Mouse (Mus musculus) CH12.LX (cell line): Measurements from ENCODE around the gene Tmem123. TPM values are rescaled to one million over a fixed set of nuclear protein-coding genes. Genes with fewer than 3 reads are reported as not detected.

ENCODE experiments used
- DNase-seq: peaks from one replicate; pipeline ENCODE4 v3.0.0-alpha.2; 2013; ENCODE audit errors: extremely low read depth
- H3K27ac ChIP-seq: 2 replicates; pipeline ENCODE4 v1.5.1; 2012; ENCODE audit warnings: low read depth, mild to moderate bottlenecking, control low read depth, moderate library complexity; ENCODE audit not compliant: insufficient read depth
- H3K27me3 ChIP-seq: replicated peaks from 2 replicates; pipeline ENCODE3; 2012; ENCODE audit warnings: inconsistent platforms
- H3K36me3 ChIP-seq, 2 experiments: replicated peaks in 1 of 2; 2 replicates each; pipeline versions ENCODE3 to v1.6.1; 2012; ENCODE audit warnings: inconsistent platforms in 1 of 2, low read length in 1 of 2, mild to moderate bottlenecking in 1 of 2, mixed read lengths in 1 of 2, moderate library complexity in 1 of 2; ENCODE audit not compliant: control insufficient read depth in 1 of 2, insufficient read depth in 1 of 2
- H3K4me1 ChIP-seq, 2 experiments: 2 replicates each; pipeline ENCODE4 v1.6.1; 2012; ENCODE audit warnings: inconsistent platforms in 1 of 2, moderate library complexity in 1 of 2; ENCODE audit not compliant: insufficient read depth in 2 of 2, control insufficient read depth in 1 of 2
- H3K4me2 ChIP-seq: 2 replicates; pipeline ENCODE4 v1.6.1; 2012; ENCODE audit warnings: low read depth, mild to moderate bottlenecking, control low read depth; ENCODE audit not compliant: poor library complexity, insufficient read depth, severe bottlenecking
- H3K4me3 ChIP-seq, 3 experiments: fragments of 150-350 bp in 1 of 3; sonication (generic) in 1 of 3; replicated peaks in 1 of 3; 2 replicates each; pipeline versions ENCODE3 to v1.5.1; 2011 to 2012; ENCODE audit warnings: low read depth in 2 of 3, low read length in 2 of 3, mild to moderate bottlenecking in 2 of 3, moderate library complexity in 2 of 3, control low read depth in 1 of 3, improper control_type of control experiment in 1 of 3, inconsistent platforms in 1 of 3, mixed read lengths in 1 of 3; ENCODE audit not compliant: poor library complexity in 1 of 3
- H3K79me2 ChIP-seq: replicated peaks from 2 replicates; pipeline ENCODE4 v1.6.1; 2012; ENCODE audit warnings: mild to moderate bottlenecking, moderate library complexity; ENCODE audit not compliant: control insufficient read depth, poor library complexity, insufficient read depth, severe bottlenecking; ENCODE audit errors: extremely low read depth
- H3K9ac ChIP-seq: 2 replicates; pipeline ENCODE4 v1.6.1; 2012; ENCODE audit warnings: low read depth, mild to moderate bottlenecking, control low read depth, moderate library complexity; ENCODE audit not compliant: insufficient read depth
- H3K9me3 ChIP-seq: replicated peaks from 2 replicates; pipeline ENCODE3; 2012; ENCODE audit warnings: low read length, inconsistent platforms, mixed read lengths
- BHLHE40 ChIP-seq: IDR thresholded peaks from 2 replicates; pipeline ENCODE4 v1.6.1; 2011; ENCODE audit warnings: mild to moderate bottlenecking, low read depth, low read length, improper control_type of control experiment
- ELF1 ChIP-seq: IDR thresholded peaks from 2 replicates; pipeline ENCODE4 v1.6.1; 2014; ENCODE audit warnings: low read depth, mild to moderate bottlenecking, inconsistent platforms, low read length, improper control_type of control experiment
- HCFC1 ChIP-seq: IDR thresholded peaks from 2 replicates; pipeline ENCODE4 v1.6.1; 2012; ENCODE audit warnings: low read depth, mild to moderate bottlenecking, inconsistent platforms, low read length, improper control_type of control experiment
- MAFK ChIP-seq: IDR thresholded peaks from 2 replicates; pipeline ENCODE4 v1.6.1; 2011; ENCODE audit warnings: low read length, improper control_type of control experiment; ENCODE audit not compliant: insufficient replicate concordance
- MAX ChIP-seq: IDR thresholded peaks from 2 replicates; pipeline ENCODE4 v1.6.1; 2011; ENCODE audit warnings: low read length, improper control_type of control experiment
- MXI1 ChIP-seq: IDR thresholded peaks from 2 replicates; pipeline ENCODE4 v1.6.1; 2011; ENCODE audit warnings: mild to moderate bottlenecking, low read depth, low read length, improper control_type of control experiment
- MYC ChIP-seq: IDR thresholded peaks from 2 replicates; pipeline ENCODE4 v1.6.1; 2011; ENCODE audit warnings: low read depth, mild to moderate bottlenecking, improper control_type of control experiment, low read length
- NELFE ChIP-seq: IDR thresholded peaks from 2 replicates; pipeline ENCODE4 v1.6.1; 2011; ENCODE audit warnings: low read depth, low read length, improper control_type of control experiment
- NRF1 ChIP-seq: IDR thresholded peaks from 2 replicates; pipeline ENCODE4 v1.6.1; 2014; ENCODE audit warnings: low read depth, mild to moderate bottlenecking, inconsistent platforms, low read length, improper control_type of control experiment, moderate library complexity
- PAX5 ChIP-seq: IDR thresholded peaks from 2 replicates; pipeline ENCODE4 v1.6.1; 2012; ENCODE audit warnings: low read length, inconsistent platforms, mixed read lengths
- RAD21 ChIP-seq: IDR thresholded peaks from 2 replicates; pipeline ENCODE4 v1.6.1; 2011; ENCODE audit warnings: low read depth, mild to moderate bottlenecking, low read length, improper control_type of control experiment, moderate library complexity
- SIN3A ChIP-seq: IDR thresholded peaks from 2 replicates; pipeline ENCODE4 v1.6.1; 2012; ENCODE audit warnings: low read length, improper control_type of control experiment, inconsistent platforms
- SMC3 ChIP-seq: IDR thresholded peaks from 2 replicates; pipeline ENCODE4 v1.6.1; 2011; ENCODE audit warnings: low read depth, low read length, improper control_type of control experiment
- TCF12 ChIP-seq: IDR thresholded peaks from 2 replicates; pipeline ENCODE4 v1.6.1; 2014; ENCODE audit warnings: low read depth, mild to moderate bottlenecking, inconsistent platforms, low read length, improper control_type of control experiment
- UBTF ChIP-seq: IDR thresholded peaks from 2 replicates; pipeline ENCODE4 v1.6.1; 2012; ENCODE audit warnings: low read depth, mild to moderate bottlenecking, inconsistent platforms, low read length, improper control_type of control experiment, moderate library complexity
- USF1 ChIP-seq: IDR thresholded peaks from 2 replicates; pipeline ENCODE4 v1.6.1; 2014; ENCODE audit warnings: low read depth, mild to moderate bottlenecking, inconsistent platforms, low read length, improper control_type of control experiment
- USF2 ChIP-seq: conservative IDR thresholded peaks from 2 replicates; pipeline ENCODE4 v1.6.1; 2011; ENCODE audit warnings: low read depth, low read length, improper control_type of control experiment
- ZNF384 ChIP-seq: IDR thresholded peaks from 2 replicates; pipeline ENCODE4 v1.6.1; 2012; ENCODE audit warnings: low read depth, low read length, improper control_type of control experiment, inconsistent platforms
- dilution Hi-C: fragments of 300-500 bp; cut with MboI; formaldehyde crosslinking; loops from 2 replicates; pipeline ENCODE4 v1.14.3; 2020; ENCODE audit warnings: low sequenced_read_pairs; ENCODE audit not compliant: extremely low pct_unique_long_range_greater_than_20kb, extremely low pct_ligation_motif_present
- in situ Hi-C: fragments of 300-500 bp; cut with MboI; formaldehyde crosslinking; loops from 3 replicates; pipeline ENCODE4 v1.14.3; 2019; ENCODE audit warnings: low sequenced_read_pairs, low pct_ligation_motif_present, low pct_unique_long_range_greater_than_20kb, mixed read lengths
- polyA plus RNA-seq: library from polyadenylated mRNA; unstranded; fragments of >175 nt; gene quantifications from 2 replicates; pipeline ENCODE4 v1.2.1, GENCODE M21; 2012; ENCODE audit warnings: low read depth; ENCODE audit not compliant: insufficient read length
- total RNA-seq, 2 experiments: library from RNA; depleted of rRNA; stranded (reverse); fragments of 300-350 nt in 1 of 2; fragments of >200 nt in 1 of 2; gene quantifications; 2 replicates each; pipeline ENCODE4 v1.2.3; 2012 to 2014

The Tmem123 gene
- total and polyA plus RNA-seq, 3 experiments: 61.1 to 183 (median 107) TPM

- dilution Hi-C loops (no loop called here), in situ Hi-C loops (no loop called here)
- Histone ChIP-seq H3K27me3 (no peaks in the 10 kb centered on the region), H3K4me3 (no peak overlapping the region), H3K36me3 (peaks cover 15 to 27% of the 10 kb centered on the region in 2 experiments), H3K9ac (no peak overlapping the region), H3K4me1 (no peaks in the 10 kb centered on the region), H3K4me2 (no peak overlapping the region), H3K9me3 (no peaks in the 10 kb centered on the region), H3K27ac (no peak overlapping the region), H3K79me2 (no peaks in the 10 kb centered on the region)
- no peak for DNase-seq
- no peak for TF ChIP-seq PAX5
- no peak for TF ChIP-seq NRF1
- TF ChIP-seq USF1: no peak
- TF ChIP-seq TCF12: no peak
- TF ChIP-seq BHLHE40: no peak
- TF ChIP-seq MAFK: no peak
- no peak for TF ChIP-seq ZNF384
- no peak for TF ChIP-seq ELF1
- no peak for TF ChIP-seq UBTF
- TF ChIP-seq NELFE: no peak
- no peak for TF ChIP-seq SMC3
- TF ChIP-seq HCFC1: no peak
- no peak for TF ChIP-seq MAX
- no peak for TF ChIP-seq USF2
These were observed 33.7 kb downstream of the Tmem123 start for GRCm38 (mm10) chr9:7797542-7797941.

GRCm38 (mm10) chr9:7798555-7798954 is 34.7 kb downstream of the Tmem123 start:
- in situ Hi-C loops (no loop called here), dilution Hi-C loops (no loop called here)
- Histone ChIP-seq H3K27ac (no peak overlapping the region), H3K9ac (no peak overlapping the region), H3K36me3 (peaks cover 8 to 19% of the 10 kb centered on the region in 2 experiments), H3K9me3 (no peaks in the 10 kb centered on the region), H3K79me2 (no peaks in the 10 kb centered on the region), H3K27me3 (no peaks in the 10 kb centered on the region), H3K4me1 (no peaks in the 10 kb centered on the region), H3K4me2 (no peak overlapping the region), H3K4me3 (no peak overlapping the region)
- DNase-seq: no peak
- TF ChIP-seq MAX: no peak
- TF ChIP-seq RAD21: no peak
- TF ChIP-seq USF1: no peak
- no peak for TF ChIP-seq SMC3
- TF ChIP-seq MYC: no peak
- no peak for TF ChIP-seq MXI1
- no peak for TF ChIP-seq ELF1
- TF ChIP-seq SIN3A: no peak
- TF ChIP-seq NRF1: no peak
- no peak for TF ChIP-seq TCF12
